Mouse (Mus musculus) liver, postnatal 0 days (tissue): Measurements from ENCODE around the gene Ccdc159.

ENCODE experiments used
- CTCF ChIP-seq: sonication (generic); IDR thresholded peaks from 2 replicates; pipeline ENCODE4 v1.5.1; 2016; ENCODE audit warnings: antibody characterized with exemption, low read depth
- EP300 ChIP-seq: IDR thresholded peaks from 2 replicates; pipeline ENCODE4 v1.6.1; 2016; ENCODE audit warnings: antibody characterized with exemption, low read depth, mild to moderate bottlenecking

- TF ChIP-seq CTCF = no peak
- no peak for TF ChIP-seq EP300
Observed at GRCm38 (mm10) chr9:21978398-21979128, 51.3 kb downstream of the Ccdc159 start.
